ENCODE assay signal across 22 mouse cellular contexts in the genomic region with DNA sequence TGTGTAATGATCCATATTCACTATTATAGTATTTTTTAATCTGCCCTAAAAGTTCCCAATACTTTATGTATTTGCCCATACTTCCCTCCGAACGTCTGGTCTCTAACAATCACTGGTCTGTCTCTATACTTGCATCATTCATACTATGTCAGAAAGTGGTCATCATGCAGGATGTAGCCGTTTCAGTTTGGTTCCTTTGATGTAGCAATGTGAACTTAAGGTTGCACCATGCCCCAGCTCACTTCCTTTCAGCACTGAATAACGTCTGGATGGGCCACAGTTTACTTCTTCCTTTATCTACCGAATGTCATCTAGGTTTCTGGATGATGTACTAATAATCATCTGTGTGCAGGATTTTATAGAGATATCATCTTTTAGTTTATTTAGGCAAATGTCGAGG.
"Had no signal": no experiment of that assay in that cellular context is flagged by ENCODE, and none has a peak within 500 bp of the region (broad histone marks: within the 10 kb centered on the region; RNA-seq: fewer than 3 reads in every experiment).

No protein-coding gene starts in this region.

- DNase-seq: gastrocnemius, postnatal 14 days; gastrocnemius, postnatal 36 days; heart, adult 18-20 months; heart, postnatal 10 days; heart, postnatal 36 days; kidney, adult 18-20 months; kidney, adult 8-10 months; kidney, postnatal 10 days; kidney, postnatal 25 days; kidney, postnatal 4 days had no signal

- H3K9ac ChIP-seq: heart, embryonic 12.5 days; hindbrain, embryonic 13.5 days; hindbrain, embryonic 15.5 days; limb, embryonic 12.5 days; liver, embryonic 12.5 days; liver, embryonic 14.5 days had no signal

- H3K4me3 ChIP-seq: heart, embryonic 10.5 days; heart, embryonic 12.5 days; hindbrain, embryonic 13.5 days; hindbrain, embryonic 15.5 days; layer of hippocampus, adult 2 months; left cerebral cortex, adult 2 months; limb, embryonic 10.5 days; limb, embryonic 12.5 days; liver, embryonic 12.5 days had no signal

- H3K4me1 ChIP-seq: heart, embryonic 10.5 days; heart, embryonic 12.5 days; hindbrain, embryonic 13.5 days; hindbrain, embryonic 15.5 days; limb, embryonic 10.5 days; limb, embryonic 12.5 days; liver, embryonic 12.5 days had no signal

- ATAC-seq: hindbrain, postnatal 0 days; intestine, embryonic 16.5 days; liver, embryonic 12.5 days had no signal

- H3K4me2 ChIP-seq: heart, embryonic 12.5 days; hindbrain, embryonic 13.5 days; hindbrain, embryonic 15.5 days; limb, embryonic 12.5 days; liver, embryonic 12.5 days had no signal

- H3K36me3 ChIP-seq: heart, embryonic 10.5 days; heart, embryonic 12.5 days; hindbrain, embryonic 13.5 days; hindbrain, embryonic 15.5 days; limb, embryonic 10.5 days; limb, embryonic 12.5 days; liver, embryonic 12.5 days had no signal

- H3K27ac ChIP-seq: heart, embryonic 10.5 days; hindbrain, embryonic 13.5 days; hindbrain, embryonic 15.5 days; hindbrain, postnatal 0 days; layer of hippocampus, adult 2 months; left cerebral cortex, adult 2 months; limb, embryonic 10.5 days; limb, embryonic 12.5 days; liver, embryonic 12.5 days; liver, embryonic 14.5 days had no signal

- H3K27me3 ChIP-seq: heart, embryonic 12.5 days; hindbrain, embryonic 13.5 days; hindbrain, embryonic 15.5 days; limb, embryonic 12.5 days; liver, embryonic 12.5 days had no signal

- H3K9me3 ChIP-seq: heart, embryonic 10.5 days; heart, embryonic 12.5 days; hindbrain, embryonic 13.5 days; hindbrain, embryonic 15.5 days; limb, embryonic 10.5 days; limb, embryonic 12.5 days; liver, embryonic 12.5 days had no signal
